Mouse (Mus musculus): Measurements from ENCODE around the gene Kdm8.

- TF ChIP-seq CTCF (IDR thresholded peaks at IDR 0.05; ENCODE audit: extremely low read depth, insufficient read length, insufficient replicate concordance, low read depth, low read length) (no peak), POLR2A (IDR thresholded peaks at IDR 0.05; ENCODE audit: low read depth, low read length) (no peak)
Measured at GRCm38 (mm10) chr7:125484791-125485190, 40.3 kb downstream of the Kdm8 start.
